Mouse (Mus musculus) embryonic fibroblast, embryonic 13.5 days (primary cell): ENCODE measurements around the gene Gtpbp6. TPM values are rescaled to one million over a fixed set of nuclear protein-coding genes. Genes with fewer than 3 reads are reported as not detected.
A peak's percentile ranks its signal among the peaks of the same experiment; 100 is the strongest.
"Not testable (repeated sequence)": the region's sequence is repeated elsewhere in the genome, so short reads cannot be mapped to it uniquely, and the experiment has no call there.

Source experiments
- H3K27ac ChIP-seq: 2 replicates; pipeline ENCODE4 v1.5.1; 2012; ENCODE audit warnings: low read length, control low read depth, inconsistent platforms; ENCODE audit not compliant: insufficient read depth
- H3K4me1 ChIP-seq: 2 replicates; pipeline ENCODE4 v1.6.1; 2011; ENCODE audit warnings: low read length; ENCODE audit not compliant: control insufficient read depth, insufficient read depth
- H3K4me3 ChIP-seq: 2 replicates; pipeline ENCODE4 v1.5.1; 2011; ENCODE audit warnings: mild to moderate bottlenecking, control low read depth, low read length; ENCODE audit not compliant: insufficient read depth
- CTCF ChIP-seq: IDR thresholded peaks from 2 replicates; pipeline ENCODE4 v1.5.1; 2011; ENCODE audit warnings: mild to moderate bottlenecking, control low read depth, low read length, moderate library complexity, borderline replicate concordance; ENCODE audit not compliant: insufficient read depth
- POLR2A ChIP-seq: IDR thresholded peaks from 2 replicates; pipeline ENCODE4 v1.6.1; 2011; ENCODE audit warnings: low read depth, mild to moderate bottlenecking, control low read depth, low read length, moderate library complexity
- polyA plus RNA-seq: library from polyadenylated mRNA; stranded (reverse); fragments of >200 nt; gene quantifications from 2 replicates; pipeline ENCODE4 v1.2.4, GENCODE M21; 2011; ENCODE audit warnings: low read depth; ENCODE audit not compliant: missing spikeins, insufficient read length

Gtpbp6 gene
- polyA plus RNA-seq = 21.4 and 24.7 TPM in 2 replicates

GRCm38 (mm10) chr5:110107581-110108304 is at the start of gene Gtpbp6:
TSS of gene Gtpbp6 (minus strand) at chr5:110108197.
- Histone ChIP-seq H3K4me1 (no peaks in the 10 kb centered on the region), H3K4me3 (peak within 1 kb of the TSS; percentile 44), H3K27ac (peak within 1 kb of the TSS; percentile 78)
- TF ChIP-seq CTCF (no peak), POLR2A (peak; percentile 66)

GRCm38 (mm10) chr5:110143007-110143406 is 35.0 kb upstream of the Gtpbp6 start:
- Histone ChIP-seq H3K4me1 (no peaks in the 10 kb centered on the region), H3K4me3 (no peak overlapping the region), H3K27ac (peak overlapping the region; percentile 69)
- TF ChIP-seq POLR2A = no peak
- TF ChIP-seq CTCF = peak; percentile 29; the same call in 1 of the 2 replicates

- TF ChIP-seq CTCF (no peak), POLR2A (no peak)
- peak overlapping the region; percentile 69 for H3K27ac ChIP-seq
- H3K4me3 ChIP-seq = no peak overlapping the region
- H3K4me1 ChIP-seq = no peaks in the 10 kb centered on the region
Measured at GRCm38 (mm10) chr5:110142309-110142708, 34.3 kb upstream of the Gtpbp6 start.

- Histone ChIP-seq H3K27ac (no peak overlapping the region), H3K4me1 (0 out of 2 replicates have a peak, but pooled peaks cover 4% of the 10 kb centered on the region), H3K4me3 (no peak overlapping the region)
- no peak for TF ChIP-seq CTCF
- no peak for TF ChIP-seq POLR2A
Measured at GRCm38 (mm10) chr5:110140424-110140823, 32.4 kb upstream of the Gtpbp6 start.

- Histone ChIP-seq H3K4me3 (no peak overlapping the region), H3K27ac (no peak overlapping the region), H3K4me1 (0 out of 2 replicates have a peak, but pooled peaks cover 4% of the 10 kb centered on the region)
- TF ChIP-seq CTCF (no peak), POLR2A (no peak)
Measured at GRCm38 (mm10) chr5:110139325-110139724, 31.3 kb upstream of the Gtpbp6 start.

- TF ChIP-seq CTCF = no peak
- no peak for TF ChIP-seq POLR2A
- 0 out of 2 replicates have a peak, but pooled peaks cover 4% of the 10 kb centered on the region for H3K4me1 ChIP-seq
- H3K27ac ChIP-seq = no peak overlapping the region
- H3K4me3 ChIP-seq = no peak overlapping the region
Measured at GRCm38 (mm10) chr5:110137816-110138215, 29.8 kb upstream of the Gtpbp6 start.

GRCm38 (mm10) chr5:110136087-110136464 is 28.1 kb upstream of the Gtpbp6 start:
- peak overlapping the region; percentile 98 for H3K4me3 ChIP-seq
- peak overlapping the region; percentile 28 for H3K27ac ChIP-seq
- H3K4me1 ChIP-seq = 0 out of 2 replicates have a peak, but pooled peaks cover 4% of the 10 kb centered on the region
- TF ChIP-seq POLR2A = no peak

- TF ChIP-seq POLR2A = peak; percentile 85
- TF ChIP-seq CTCF = no peak
- Histone ChIP-seq H3K4me1 (0 out of 2 replicates have a peak, but pooled peaks cover 4% of the 10 kb centered on the region), H3K27ac (peak within 1 kb of the TSS; percentile 28), H3K4me3 (peak within 1 kb of the TSS; percentile 98)
Measured at GRCm38 (mm10) chr5:110135293-110136086, 27.5 kb upstream of the Gtpbp6 start, which contains the start of gene Chfr. TSS of gene Chfr (plus strand) at chr5:110135842.

- not testable (repeated sequence) for H3K4me3 ChIP-seq, H3K27ac ChIP-seq, H3K4me1 ChIP-seq
Measured at GRCm38 (mm10) chr5:110122380-110122779, 14.4 kb upstream of the Gtpbp6 start.

- H3K4me1 ChIP-seq = no peaks in the 10 kb centered on the region
- peak within 1 kb of the TSS; percentile 67 for H3K4me3 ChIP-seq
- peak within 1 kb of the TSS; percentile 12; the same call in 1 of the 2 replicates for H3K27ac ChIP-seq
- peak; percentile 77 for TF ChIP-seq POLR2A
- TF ChIP-seq CTCF = no peak
Measured at GRCm38 (mm10) chr5:110109991-110110441, 2.0 kb upstream of the Gtpbp6 start, which contains the start of gene Zfp605. TSS of gene Zfp605 (plus strand) at chr5:110110092.
